Mouse (Mus musculus) thymus, postnatal 14 days (tissue): ENCODE data around the gene Numbl.

ENCODE experiments used
- DNase-seq: peaks from one replicate; pipeline ENCODE4 v3.0.0; 2021

Gene Numbl

DNA sequence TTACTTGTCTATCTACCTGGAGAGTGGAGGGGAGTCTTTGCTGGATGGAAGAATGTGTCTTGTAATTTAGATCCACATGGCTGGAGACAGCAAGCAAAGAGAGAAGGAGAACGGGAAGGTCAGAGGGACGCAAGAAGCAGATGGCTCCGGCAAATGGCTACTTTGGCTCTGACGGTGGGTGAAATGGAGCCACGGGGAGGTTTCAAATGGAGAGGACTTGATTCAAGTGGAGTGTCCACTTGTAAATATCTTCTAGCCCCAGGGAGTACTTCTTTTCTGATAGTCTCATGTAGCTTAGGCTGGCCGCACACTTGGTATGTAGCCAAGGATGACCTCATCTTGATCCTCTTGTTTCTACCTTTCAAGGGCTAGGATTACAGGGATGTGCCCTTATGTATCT, 40.6 kb downstream of the Numbl start:
- DNase-seq = no peak

DNA sequence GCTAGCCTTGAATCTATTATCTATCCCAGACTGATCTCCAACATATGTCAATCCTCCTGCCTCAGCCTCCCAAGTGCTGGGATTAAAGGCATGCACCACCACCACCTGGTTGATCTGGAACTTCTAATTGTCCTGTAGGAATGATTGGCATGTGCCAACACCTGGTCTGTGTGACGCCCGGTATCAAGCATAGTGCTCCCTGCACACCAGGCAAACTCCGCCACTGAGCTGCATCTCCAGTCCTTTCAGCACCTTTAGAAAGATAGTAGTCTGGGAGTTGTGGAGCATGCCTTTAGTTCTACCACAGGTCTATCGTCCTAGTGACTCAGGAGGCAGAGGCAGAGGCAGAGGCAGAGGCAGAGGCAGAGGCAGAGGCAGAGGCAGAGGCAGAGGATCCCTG, 42.1 kb downstream of the Numbl start:
- no peak for DNase-seq

DNA sequence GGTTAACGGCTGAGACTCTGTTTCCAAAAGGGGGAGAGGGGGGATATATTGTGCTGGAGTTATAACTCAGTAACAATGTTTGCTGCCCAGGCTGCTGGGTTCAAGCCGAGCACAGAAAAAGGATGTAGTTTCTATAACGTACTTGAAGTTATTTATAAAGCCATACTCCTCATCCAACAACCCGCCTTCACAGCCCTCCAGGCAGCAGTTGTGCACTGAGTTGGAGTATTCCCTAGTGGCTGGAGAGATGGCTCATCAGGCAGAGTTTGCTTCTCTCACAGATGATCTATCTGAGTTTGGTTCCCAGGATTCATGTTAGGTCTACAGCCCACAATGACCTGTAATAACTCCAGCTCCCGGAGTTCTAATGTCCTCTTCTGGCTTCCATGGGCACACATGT, 42.6 kb downstream of the Numbl start:
- DNase-seq = no peak

DNA sequence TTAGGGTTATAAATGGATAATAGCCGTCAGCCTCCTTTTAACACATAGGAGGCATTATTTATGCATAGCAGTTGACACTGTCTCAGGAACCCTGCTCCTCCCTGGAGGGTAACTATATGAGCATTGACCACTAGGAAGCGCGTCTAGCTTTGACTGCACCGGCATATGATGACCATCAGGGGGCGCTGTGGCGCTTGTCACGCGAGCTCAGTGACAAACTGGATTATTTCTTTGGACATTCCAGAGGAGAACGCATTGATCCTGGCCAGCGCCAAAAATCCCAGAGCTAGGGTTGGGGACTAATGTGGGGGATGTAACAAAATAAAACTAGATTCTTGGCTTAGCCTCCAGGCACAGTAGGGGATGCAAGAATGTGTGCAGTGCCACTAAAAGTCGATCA, 43.9 kb downstream of the Numbl start:
- DNase-seq = peak; percentile 62

DNA sequence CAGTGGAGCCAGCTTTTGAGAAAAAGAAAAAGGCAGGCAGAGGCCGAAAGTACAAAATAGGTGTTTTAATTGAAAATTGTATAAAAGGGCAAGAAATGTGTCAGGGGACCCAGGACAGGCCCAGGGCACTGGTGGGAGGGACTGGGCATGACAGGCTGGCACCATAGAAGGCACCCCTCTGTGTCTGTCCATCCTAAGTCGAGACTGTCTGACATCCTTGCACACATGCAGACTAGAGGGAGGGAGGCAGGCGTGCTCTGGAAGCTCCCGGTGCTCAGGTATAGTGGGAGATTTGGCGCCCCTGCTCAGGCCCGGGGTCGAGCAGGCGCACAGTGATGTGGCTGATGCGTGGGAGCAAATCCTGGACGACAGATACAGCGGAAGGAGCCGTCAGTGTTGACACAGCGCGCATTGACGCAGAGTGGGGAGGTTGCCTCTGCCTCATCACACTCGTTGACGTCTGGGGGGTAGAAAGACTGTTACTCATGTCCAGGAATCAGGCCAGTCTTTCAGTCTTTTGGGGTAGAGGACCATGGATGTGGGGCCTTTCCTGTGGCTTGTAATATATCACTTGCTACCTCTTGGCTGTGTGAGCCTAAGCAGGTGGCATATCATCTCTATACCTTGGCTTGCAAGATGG, 47.0 kb downstream of the Numbl start:
- no peak for DNase-seq

DNA sequence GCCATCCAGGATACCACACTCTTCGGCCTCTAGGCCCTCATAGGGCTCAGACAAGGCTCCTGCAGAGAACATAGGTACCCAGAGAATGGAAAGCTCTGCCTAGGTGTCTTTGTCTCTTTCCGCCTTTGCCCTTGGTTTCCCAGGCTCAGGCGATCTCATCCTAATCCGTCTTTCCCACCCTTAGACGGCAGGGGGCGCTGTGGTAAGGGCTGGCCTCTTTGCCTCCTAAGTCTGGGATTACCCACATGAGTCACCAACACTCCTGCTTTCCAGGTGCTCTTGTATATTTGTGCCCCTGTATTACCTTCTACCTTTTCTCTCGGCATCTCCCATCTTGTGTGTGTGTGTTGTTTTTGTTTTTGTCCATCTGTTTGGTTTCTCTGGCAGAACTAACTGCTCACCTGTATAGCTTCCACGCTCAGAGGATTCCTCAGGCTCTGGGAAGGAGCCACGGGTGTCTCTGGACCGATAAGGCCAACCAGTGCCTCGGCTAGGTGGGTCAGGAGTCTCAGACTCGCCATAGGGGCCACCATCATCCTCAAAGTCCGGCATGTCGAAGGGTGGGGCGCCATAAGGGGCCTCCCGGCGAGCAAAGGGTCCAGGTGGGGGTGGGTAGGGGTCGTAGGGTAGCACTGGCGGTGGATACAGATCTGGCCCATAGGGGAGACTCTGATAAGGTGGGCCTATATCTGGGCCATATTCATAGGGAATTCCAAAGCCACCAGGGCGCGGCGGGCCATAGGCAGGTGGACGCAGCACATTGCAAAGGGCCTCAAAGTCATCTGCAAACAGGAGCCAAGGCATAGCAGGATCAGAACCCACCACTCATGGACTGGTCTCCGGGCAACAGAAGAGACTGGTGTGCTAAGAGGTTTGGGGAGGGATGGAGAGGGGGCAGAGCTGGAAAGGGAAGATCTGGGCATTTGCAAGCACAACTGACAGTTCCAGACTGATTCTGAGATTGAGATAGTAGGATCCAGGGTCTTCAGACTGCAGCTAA, 48.2 kb downstream of the Numbl start:
- DNase-seq = peak; percentile 44

DNA sequence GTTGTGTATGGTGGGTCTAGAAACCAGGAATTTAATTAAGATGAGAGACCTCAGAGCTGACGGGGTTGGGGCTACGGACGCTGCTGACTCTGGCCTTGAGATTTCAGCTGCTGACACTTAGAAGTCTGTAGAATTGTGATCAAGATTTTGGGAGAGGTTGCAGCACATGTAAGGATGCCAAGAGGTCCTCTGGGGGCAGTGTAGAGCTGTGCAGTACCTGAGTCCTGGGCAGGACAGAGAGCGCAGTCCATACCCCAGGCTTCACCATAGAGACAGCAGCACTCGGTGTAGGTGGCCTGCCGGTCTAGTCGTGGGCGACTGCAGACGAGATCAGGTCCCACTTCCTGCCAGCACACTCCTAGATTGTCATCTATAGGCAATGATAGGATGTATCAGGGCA, 49.3 kb downstream of the Numbl start:
- no peak for DNase-seq

DNA sequence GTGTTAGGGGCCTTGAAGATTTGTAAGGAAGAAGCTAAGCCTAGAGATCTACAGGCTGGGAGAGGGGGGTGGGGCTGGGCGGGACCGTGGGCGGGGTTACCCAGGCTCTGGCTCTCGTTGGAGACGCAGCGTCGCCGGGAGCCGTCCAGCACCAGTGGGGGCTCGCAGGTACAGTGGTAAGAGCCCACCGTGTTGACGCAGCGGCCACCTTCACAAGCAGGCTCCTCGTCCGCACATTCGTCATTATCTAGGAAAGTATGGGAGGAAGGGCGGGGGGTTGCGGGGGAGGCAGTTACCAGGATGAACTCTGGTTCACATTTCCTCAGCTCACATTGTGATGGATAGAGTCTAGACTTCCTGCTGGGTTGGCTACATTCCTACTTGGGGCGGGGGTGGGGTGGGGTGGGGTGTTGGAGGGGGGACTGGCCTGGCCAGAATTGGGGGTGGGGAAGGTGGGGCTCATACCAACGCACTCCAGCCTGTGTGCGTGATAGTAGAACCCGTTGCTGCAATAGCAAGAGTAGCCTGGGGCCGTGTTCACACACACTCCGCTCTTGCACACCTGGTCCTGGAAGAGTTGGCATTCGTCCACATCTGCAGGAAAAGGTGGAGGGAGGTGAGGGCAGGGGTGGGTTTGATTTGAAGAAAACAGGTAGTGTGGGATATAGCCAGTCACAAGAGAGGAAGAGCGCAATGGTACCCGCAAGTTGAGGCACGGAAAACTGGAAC, 50.8 kb downstream of the Numbl start:
- DNase-seq = no peak

DNA sequence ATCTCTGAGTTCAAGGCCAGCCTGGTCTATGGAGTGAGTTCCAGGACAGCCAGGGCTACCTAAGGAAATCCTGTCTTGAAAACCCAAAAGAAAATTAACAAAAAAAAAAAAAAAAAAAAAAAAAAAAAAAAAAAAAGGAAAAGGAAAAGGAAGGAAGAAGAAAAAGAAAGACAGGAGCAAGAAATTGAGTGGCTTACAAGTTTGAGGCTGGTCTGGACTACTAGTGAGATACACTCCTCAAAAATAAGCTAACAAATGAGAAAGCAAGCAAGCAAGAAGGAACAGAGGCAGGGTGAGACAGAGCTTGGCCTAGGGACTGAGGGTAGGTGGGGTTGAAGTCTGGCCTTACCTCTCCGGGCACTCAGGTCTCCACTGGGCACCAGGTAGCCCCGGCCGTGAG, 51.6 kb downstream of the Numbl start:
- no peak for DNase-seq

DNA sequence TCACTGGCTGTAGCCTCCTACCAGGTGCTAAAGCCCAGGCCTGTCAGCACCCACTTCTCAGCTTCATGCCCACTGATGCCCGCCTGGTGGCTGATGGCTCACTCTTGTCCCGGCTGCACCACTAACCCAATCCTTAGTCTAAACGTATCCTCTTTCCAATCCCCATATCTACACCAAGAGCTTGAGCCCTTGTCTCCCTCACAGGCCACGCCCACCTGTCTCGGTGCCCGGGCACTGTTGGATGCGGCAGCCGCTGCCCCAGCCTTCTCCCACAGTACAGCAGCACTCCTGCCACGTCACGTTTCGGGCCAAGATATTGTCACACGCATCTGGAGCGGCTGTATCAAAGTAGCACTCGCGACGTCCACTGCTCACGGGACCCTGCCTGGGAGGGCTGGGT, 52.1 kb downstream of the Numbl start:
- DNase-seq = no peak

DNA sequence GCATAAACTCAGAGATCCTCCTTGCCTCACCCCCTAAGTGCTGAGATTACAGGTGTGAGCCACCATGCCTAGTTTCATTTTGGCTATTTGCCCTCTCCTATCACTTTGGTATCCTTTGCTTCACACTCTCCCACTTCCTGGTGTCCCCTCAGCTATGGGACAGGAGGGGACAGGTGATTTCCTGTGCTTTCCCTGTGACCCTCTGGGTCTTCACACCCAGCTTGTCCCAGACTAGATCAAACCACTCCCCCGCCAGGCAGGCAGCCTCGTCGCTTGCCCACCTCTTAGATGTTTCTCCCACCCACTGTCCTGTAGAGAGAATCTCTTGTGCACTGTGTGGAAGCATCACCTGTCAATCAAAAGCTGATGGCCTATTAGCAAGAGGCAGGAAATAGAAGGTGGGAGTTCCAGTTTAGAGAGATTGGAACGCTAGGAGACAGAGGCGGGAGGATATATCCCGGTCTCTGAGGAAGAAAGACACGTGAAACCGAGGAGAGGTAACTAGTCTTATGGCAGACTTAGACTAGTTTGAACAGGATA, 52.8 kb downstream of the Numbl start:
- DNase-seq = no peak

DNA sequence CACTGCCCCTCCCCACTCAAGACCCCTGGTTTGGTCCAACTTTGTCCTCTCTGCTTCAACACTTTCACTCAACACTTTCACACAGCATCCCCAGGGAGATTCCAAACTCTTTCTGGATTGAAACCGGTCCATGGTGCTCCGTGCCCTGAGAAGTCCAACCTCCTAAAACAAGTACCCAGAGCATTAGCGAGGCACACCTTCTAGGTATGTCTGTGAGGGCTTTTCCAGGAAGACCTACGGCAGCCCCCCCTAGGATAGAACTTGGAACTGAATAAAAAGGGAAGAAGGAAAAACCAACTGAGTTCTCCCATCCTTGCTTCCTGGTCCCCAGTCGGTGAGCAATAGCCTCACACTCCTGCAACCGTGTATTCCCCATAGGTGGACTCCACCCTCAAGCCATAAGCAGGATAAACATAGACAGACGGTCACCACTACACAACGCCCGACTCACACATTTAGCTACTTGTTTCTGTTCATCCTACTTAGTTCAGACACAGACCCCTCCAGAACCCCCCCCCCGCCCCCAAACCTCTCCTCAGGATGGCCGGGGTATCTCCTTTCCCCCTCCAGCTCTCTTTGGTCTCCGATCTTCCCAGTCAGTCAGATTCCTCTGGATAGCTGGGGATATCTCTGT, 53.5 kb downstream of the Numbl start:
- no peak for DNase-seq

DNA sequence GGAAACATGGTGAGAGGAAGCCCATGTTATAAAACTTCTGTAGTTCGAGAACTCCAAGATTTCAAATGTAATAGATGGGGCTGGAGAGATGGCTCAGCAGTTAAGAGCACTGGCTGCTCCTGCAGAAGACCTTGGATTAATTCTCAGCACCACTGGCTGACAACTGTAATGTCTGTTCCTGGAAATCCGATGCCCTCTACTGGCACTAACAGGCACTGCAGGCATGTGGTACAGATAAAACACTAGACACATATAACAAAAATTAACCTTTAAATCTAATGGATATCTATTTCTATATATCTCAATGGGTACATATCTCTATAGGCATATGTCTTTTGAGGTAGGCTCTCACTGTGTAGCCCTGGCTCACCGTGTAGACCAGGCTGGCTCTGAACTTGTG, 56.2 kb downstream of the Numbl start:
- DNase-seq = no peak

DNA sequence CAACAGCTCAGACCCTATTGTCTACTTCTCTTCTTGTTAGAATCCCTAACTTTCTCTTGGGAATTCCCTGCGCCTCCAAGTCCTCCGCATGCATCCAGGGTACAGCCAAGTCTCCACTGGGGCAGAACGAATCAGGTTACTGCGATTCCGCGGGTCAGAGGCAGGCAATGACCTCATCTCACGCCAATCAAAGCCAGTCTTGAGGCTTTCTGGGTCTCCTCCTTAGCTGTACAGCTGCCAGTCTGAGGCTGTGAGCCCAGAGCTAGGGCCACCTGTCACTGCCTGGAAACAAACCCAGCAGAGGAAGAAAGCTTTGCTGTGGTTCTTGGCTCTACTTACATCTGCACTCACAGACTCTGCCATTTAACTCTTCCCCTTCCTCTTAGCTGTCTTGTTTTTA, 57.7 kb downstream of the Numbl start:
- DNase-seq = peak; percentile 60

DNA sequence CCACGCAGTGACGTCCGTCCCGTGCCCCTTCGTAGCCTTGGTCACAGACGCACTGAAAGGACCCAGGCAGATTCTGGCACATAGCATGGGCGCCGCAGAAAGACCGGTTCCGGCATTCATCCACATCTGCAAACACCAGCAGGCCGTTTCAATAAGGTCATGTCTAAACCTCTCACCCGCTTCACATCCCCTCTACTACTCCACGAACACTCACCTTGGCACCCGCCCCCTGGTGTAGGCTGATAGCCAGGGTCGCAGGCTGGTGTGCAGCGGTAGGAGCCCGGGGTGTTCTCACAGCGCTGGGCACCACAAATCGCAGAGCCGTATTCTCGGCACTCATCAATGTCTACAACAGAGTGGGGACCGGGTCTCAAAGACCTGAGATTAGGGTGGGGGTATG, 61.2 kb downstream of the Numbl start:
- no peak for DNase-seq

DNA sequence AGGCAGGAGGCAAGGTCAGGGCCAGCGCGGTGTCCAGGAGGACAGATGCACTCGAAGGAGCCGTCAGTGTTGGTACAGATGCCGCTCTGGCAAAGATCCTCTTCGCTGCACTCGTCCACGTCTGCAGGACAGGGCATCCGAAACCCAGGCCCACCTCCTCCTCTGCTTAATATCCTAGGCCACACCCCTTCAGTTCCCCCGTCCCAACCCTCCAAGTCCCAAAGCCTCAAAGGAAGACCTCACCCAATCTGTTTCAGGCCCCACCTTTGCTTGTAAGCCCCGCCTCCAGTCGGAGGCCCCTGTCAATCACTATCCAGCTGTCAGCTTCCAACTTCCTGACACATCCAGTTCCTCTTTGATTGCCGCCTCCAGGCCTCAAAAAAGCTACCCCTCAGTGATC, 64.1 kb downstream of the Numbl start:
- no peak for DNase-seq

DNA sequence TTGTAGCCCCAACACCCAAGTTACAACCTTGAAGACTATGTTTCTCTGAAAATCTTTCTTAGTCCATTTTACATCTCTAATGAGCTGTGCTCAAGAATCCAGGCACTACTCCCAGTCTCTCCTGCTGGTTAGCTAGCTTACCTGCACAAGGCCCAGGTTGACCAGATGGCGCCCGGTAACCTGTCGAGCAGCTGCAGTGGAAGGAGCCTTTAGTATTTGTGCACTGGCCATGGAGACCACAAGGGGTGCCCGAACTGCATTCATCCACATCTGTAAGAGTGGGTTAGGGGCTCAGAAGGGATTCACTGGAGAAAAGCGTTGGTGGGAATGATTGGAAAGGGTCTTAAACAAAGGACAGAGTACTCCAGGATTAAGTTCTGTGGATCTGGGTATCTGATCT, 64.8 kb downstream of the Numbl start:
- DNase-seq = no peak

DNA sequence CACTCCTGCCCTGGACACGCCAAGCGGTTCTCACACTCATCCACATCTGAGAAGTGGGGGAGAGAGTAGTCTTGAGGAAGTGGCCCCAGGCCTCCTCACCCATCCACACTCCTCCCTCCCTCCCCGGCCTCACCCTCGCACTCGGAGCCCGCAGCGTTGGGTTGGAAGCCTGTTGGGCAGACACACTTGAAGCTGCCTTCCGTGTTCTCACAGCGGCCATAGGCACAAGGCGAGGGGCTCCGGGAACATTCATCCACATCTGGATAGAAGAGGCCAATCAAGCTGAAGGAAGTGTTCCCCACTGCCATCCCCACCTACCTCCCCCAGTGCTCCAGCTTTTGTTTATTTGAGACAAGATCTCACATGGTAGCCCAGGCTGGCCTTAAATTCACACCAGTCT, 65.9 kb downstream of the Numbl start:
- no peak for DNase-seq

DNA sequence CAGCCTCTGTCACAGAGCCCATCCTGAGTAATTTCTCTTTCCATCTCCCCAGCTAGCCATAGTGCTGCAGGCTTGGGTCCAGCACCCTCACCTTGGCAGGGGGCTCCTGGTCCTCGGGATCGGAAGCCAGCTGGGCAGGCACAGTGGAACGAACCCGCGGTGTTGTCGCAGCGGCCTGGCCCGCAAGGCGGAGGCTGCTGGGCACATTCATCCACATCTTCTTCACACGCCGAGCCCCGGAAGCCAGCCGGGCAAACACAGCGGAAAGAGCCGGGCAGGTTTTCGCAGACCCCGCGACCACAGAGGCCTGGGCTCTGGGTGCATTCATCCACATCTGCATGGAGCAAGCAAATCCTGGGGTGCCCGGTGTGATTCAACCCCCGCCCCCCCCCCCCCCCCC, 66.7 kb downstream of the Numbl start:
- no peak for DNase-seq

DNA sequence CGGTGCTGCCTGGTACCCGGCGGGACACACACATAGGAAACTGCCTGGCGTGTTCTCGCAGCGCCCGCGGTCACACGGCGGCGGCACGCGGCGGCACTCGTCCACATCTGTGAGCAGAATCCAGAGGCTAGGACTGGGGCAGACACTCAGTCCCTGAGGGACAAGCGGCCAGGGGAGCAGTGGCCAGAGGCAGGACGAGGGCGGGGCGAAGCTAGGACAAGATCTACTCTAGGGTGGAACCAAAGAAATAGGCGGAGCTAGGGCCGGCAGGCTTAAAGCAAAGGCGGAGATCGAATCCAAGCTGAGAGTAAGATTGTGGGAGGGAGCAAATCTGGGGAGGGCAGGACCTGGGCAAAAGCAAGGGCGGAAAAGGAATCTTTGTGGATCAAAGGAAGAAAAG, 67.5 kb downstream of the Numbl start:
- DNase-seq = no peak

DNA sequence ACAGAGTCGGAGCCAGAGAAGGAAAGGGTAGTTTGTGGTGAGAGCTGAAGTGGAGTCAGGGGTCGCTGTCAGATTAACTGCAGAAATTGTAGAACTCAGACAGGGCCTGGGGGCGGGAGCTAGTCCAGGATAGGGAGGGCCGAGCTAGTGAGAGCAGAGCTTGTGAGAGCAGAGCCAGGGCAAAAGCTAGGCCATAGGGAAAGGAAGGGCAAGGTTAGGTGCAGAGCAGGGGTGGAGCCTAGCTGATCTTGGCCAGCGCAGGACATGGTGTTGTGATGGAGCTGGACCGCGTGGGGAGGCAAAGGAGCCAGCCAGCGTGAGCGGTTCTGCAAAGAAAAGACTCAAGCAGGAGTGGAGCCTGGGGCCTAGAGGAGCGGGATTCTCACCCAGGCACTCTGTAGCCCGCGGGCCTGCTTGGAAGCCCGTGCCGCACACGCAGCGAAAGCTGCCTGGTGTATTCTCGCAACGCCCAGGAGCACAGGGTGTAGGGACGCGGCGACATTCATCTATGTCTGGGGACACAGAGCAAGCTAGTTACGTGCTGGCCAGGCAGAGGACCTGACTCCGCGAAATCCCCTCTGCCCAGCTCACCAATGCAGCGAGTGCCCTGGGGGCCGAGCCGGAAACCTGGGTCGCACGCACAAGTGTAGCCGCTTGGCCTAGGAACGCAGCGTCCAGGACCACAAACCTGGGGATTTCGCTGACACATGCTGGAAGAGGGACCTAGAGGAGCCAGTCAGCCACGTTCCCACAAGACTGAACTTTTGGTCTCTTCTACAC, 68.1 kb downstream of the Numbl start:
- DNase-seq = no peak

DNA sequence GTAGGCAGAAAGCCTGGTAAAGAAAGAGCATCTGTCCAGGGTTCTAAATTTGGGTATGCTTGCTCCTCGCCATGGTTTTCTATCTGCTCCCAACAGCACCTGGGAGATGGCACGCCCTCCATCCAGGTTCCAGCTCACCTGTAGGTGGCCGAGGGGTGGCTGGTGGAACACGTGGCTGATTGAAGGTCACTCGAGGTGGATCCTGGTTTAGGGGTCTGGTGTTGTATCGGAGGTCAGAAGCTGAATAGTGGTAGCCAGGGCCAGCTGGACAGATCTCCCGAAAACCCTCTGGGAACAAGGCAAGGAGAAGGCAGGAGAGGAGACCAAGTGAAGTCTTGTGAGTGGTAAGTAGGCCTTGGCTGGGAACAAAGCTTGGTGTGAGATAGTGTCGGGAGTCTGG, 69.3 kb downstream of the Numbl start:
- DNase-seq = no peak
